ENCODE assay signal across 8 mouse cellular contexts in genomic region chr12:24734828-24735394, GRCm38 (mm10). TPM values are rescaled to one million over a fixed set of nuclear protein-coding genes. Genes with fewer than 3 reads are reported as not detected.
DNase-seq lines count a peak whose midpoint lies in the region; ATAC-seq and TF ChIP-seq lines count a peak whose summit lies in the region.

No protein-coding gene starts in this region.

- no peak overlapping the region for H3K4me2 ChIP-seq in heart, embryonic 12.5 days
- H3K4me2 ChIP-seq in hindbrain, postnatal 0 days (ENCODE audit: low read depth, low read length) = no peak overlapping the region
- H3K4me2 ChIP-seq in neural tube, embryonic 14.5 days (ENCODE audit: low read depth, low read length) = no peak overlapping the region

- TF ChIP-seq CTCF in hindbrain, postnatal 0 days (IDR thresholded peaks at IDR 0.05; ENCODE audit: low read depth) = no peak

- no peaks in the 10 kb centered on the region for H3K9me3 ChIP-seq in heart, embryonic 12.5 days (replicated peaks)
- H3K9me3 ChIP-seq in hindbrain, postnatal 0 days (ENCODE audit: low read length) = no peaks in the 10 kb centered on the region
- H3K9me3 ChIP-seq in neural tube, embryonic 14.5 days (ENCODE audit: control insufficient read depth, low read length) = no peaks in the 10 kb centered on the region

- no peak for ATAC-seq in heart, embryonic 12.5 days (ENCODE audit: insufficient number of reproducible peaks, low FRiP score)
- ATAC-seq in hindbrain, postnatal 0 days = peak; percentile 75
- ATAC-seq in neural tube, embryonic 14.5 days (ENCODE audit: low read depth) = peak; percentile 34; the same call in 1 of the 2 replicates

- no peaks in the 10 kb centered on the region for H3K27me3 ChIP-seq in heart, embryonic 12.5 days (replicated peaks)
- no peaks in the 10 kb centered on the region for H3K27me3 ChIP-seq in hindbrain, postnatal 0 days (ENCODE audit: insufficient read depth, low read length)
- H3K27me3 ChIP-seq in neural tube, embryonic 14.5 days (ENCODE audit: control insufficient read depth, insufficient read depth, low read length) = no peaks in the 10 kb centered on the region

- H3K9ac ChIP-seq in heart, embryonic 12.5 days = no peak overlapping the region
- no peak overlapping the region for H3K9ac ChIP-seq in hindbrain, postnatal 0 days (replicated peaks; ENCODE audit: low read length)
- H3K9ac ChIP-seq in neural tube, embryonic 14.5 days (replicated peaks; ENCODE audit: low read depth, low read length) = no peak overlapping the region

- peak; percentile 65 to 73 for DNase-seq in heart, postnatal 10 days
- peak; percentile 42 for DNase-seq in urinary bladder, postnatal 25 days (ENCODE audit: low spot score)
- DNase-seq in urinary bladder, postnatal 4 days (ENCODE audit: low spot score in 2 of 2) = no peak
- DNase-seq in hindbrain, postnatal 0 days (ENCODE audit: low spot score) = peak; percentile 72
- no peak for DNase-seq in gastrocnemius, postnatal 36 days
- no peak for DNase-seq in embryo, embryonic 10.5 days (ENCODE audit: low spot score)

- H3K4me1 ChIP-seq in heart, embryonic 12.5 days (replicated peaks) = no peaks in the 10 kb centered on the region
- H3K4me1 ChIP-seq in hindbrain, postnatal 0 days (ENCODE audit: insufficient read depth, low read length) = no peaks in the 10 kb centered on the region
- H3K4me1 ChIP-seq in neural tube, embryonic 14.5 days (ENCODE audit: control insufficient read depth, insufficient read depth, low read length) = no peaks in the 10 kb centered on the region

- no peak overlapping the region for H3K27ac ChIP-seq in heart, embryonic 12.5 days (ENCODE audit: poor library complexity, severe bottlenecking)
- H3K27ac ChIP-seq in hindbrain, postnatal 0 days = no peak overlapping the region; the same call in 1 of the 2 replicates
- H3K27ac ChIP-seq in neural tube, embryonic 14.5 days (ENCODE audit: low read depth, low read length) = no peak overlapping the region

- H3K4me3 ChIP-seq in heart, embryonic 12.5 days = no peak overlapping the region
- H3K4me3 ChIP-seq in hindbrain, postnatal 0 days (ENCODE audit: low read length) = no peak overlapping the region
- H3K4me3 ChIP-seq in neural tube, embryonic 14.5 days (ENCODE audit: low read depth, low read length) = no peak overlapping the region

- H3K36me3 ChIP-seq in heart, embryonic 12.5 days = no peaks in the 10 kb centered on the region
- H3K36me3 ChIP-seq in hindbrain, postnatal 0 days (ENCODE audit: insufficient read depth, low read length) = no peaks in the 10 kb centered on the region
- no peaks in the 10 kb centered on the region for H3K36me3 ChIP-seq in neural tube, embryonic 14.5 days (ENCODE audit: control insufficient read depth, insufficient read depth, low read length)

- intact Hi-C loops in heart, postnatal 10 days (cut with DNase I) = no loop called here
- intact Hi-C loops in gastrocnemius, postnatal 36 days (cut with DNase I) = no loop called here

- WGBS in heart, embryonic 12.5 days = 79% methylated on average over 13 of the region's 13 CpGs
- 54% methylated on average over 13 of the region's 13 CpGs for WGBS in hindbrain, postnatal 0 days
- WGBS in neural tube, embryonic 14.5 days = 76% methylated on average over 13 of the region's 13 CpGs

RNA-seq across cellular contexts. Expression of gene Rrm2, which starts 26.9 kb away (rescaled TPM):
- 10 to 100 TPM; 44.3 to 46.4 TPM for total RNA-seq in heart, postnatal 10 days (2021)
- 280 and 281 TPM in 2 replicates for polyA plus RNA-seq in heart, embryonic 12.5 days (2016; fragmentation: Nextera tagmentation; extraction: Ambion mirVana)
- 23.4 TPM in 2 replicates for total RNA-seq in hindbrain, postnatal 0 days (2014; rRNA removed)
- 53.4 and 61.1 TPM in 2 replicates for polyA plus RNA-seq in hindbrain, postnatal 0 days (2015; fragmentation: Nextera tagmentation; extraction: Ambion mirVana)
- polyA plus RNA-seq in neural tube, embryonic 14.5 days (2014; fragmentation: Nextera tagmentation; extraction: Ambion mirVana) = 26.1 and 31.2 TPM in 2 replicates
- 1 to 10 TPM; 2.1 to 3.0 TPM for total RNA-seq in gastrocnemius, postnatal 36 days (2021)

RNA-seq across cellular contexts. Expression of gene Cys1, which starts 53.3 kb away (rescaled TPM):
- total RNA-seq in heart, postnatal 10 days (2021) = 1 to 10 TPM; 5.1 to 5.9 TPM
- polyA plus RNA-seq in heart, embryonic 12.5 days (2016; fragmentation: Nextera tagmentation; extraction: Ambion mirVana) = 0.76 and 1.0 TPM in 2 replicates
- 3.9 and 5.5 TPM in 2 replicates for total RNA-seq in hindbrain, postnatal 0 days (2014; rRNA removed)
- 1.4 and 1.7 TPM in 2 replicates for polyA plus RNA-seq in hindbrain, postnatal 0 days (2015; fragmentation: Nextera tagmentation; extraction: Ambion mirVana)
- polyA plus RNA-seq in neural tube, embryonic 14.5 days (2014; fragmentation: Nextera tagmentation; extraction: Ambion mirVana) = 1.3 and 2.2 TPM in 2 replicates
- 1 to 10 TPM; 3.4 to 3.7 TPM for total RNA-seq in gastrocnemius, postnatal 36 days (2021)

Comparison
In these comparisons a context has a peak if more than half of its experiments do, and no peak if none do; other contexts are left out.
1. DNase-seq: peak in heart, postnatal 10 days (2 of 2), urinary bladder, postnatal 25 days (single experiment) and hindbrain, postnatal 0 days (single experiment); none in urinary bladder, postnatal 4 days (0 of 2), gastrocnemius, postnatal 36 days (0 of 2) and embryo, embryonic 10.5 days (single experiment).